Comparison of ENCODE assay signal across 28 mouse cellular contexts in the genomic region with DNA sequence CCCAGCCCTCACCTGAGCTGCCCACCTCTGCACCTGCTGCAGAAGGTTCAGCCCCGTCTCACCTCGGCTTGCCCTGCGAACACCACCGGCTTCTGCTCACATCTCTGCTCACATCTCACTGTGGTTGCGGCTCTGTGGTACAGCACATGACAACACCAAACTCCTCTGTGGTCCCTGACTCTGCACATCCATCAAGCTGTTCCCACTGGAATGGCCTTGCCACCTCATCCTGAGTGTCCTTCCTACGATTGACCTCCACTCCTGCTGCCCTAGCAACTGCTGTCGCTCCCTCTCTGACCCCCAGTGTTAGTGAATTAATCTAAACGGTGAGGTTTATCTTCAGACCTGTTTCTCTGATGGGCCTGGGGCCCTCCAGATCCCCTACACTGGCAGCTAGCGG. TPM values are rescaled to one million over a fixed set of nuclear protein-coding genes. Genes with fewer than 3 reads are reported as not detected.
"Had no signal": no experiment of that assay in that cellular context is flagged by ENCODE, and none has a peak within 500 bp of the region (broad histone marks: within the 10 kb centered on the region; RNA-seq: fewer than 3 reads in every experiment).

No protein-coding gene starts in this region.

- H3K27ac ChIP-seq: gastrocnemius, adult 2 months; hindbrain, embryonic 10.5 days; hindbrain, embryonic 12.5 days; hindbrain, embryonic 14.5 days; intestine, embryonic 15.5 days; layer of hippocampus, adult 2 months; limb, embryonic 10.5 days; limb, embryonic 12.5 days; liver, embryonic 13.5 days; liver, embryonic 15.5 days had no signal

- ATAC-seq: hindbrain, embryonic 16.5 days; inflammation-experienced regulatory T-cells, adult 6 months; intestine, embryonic 15.5 days; intestine, postnatal 0 days had no signal

- DNase-seq: gastrocnemius, adult 2 months; gastrocnemius, postnatal 10 days; gastrocnemius, postnatal 25 days; heart, adult 18-20 months; heart, postnatal 10 days; heart, postnatal 4 days; kidney, adult 18-20 months; kidney, adult 8-10 months; kidney, postnatal 10 days; kidney, postnatal 25 days; kidney, postnatal 4 days; layer of hippocampus, postnatal 36 days; liver; liver, embryonic 13.5 days had no signal

- H3K4me1 ChIP-seq: liver, embryonic 13.5 days; liver, embryonic 15.5 days had no signal

- H3K9me3 ChIP-seq: heart, embryonic 10.5 days; heart, embryonic 12.5 days; hindbrain, embryonic 10.5 days; hindbrain, embryonic 12.5 days; intestine, embryonic 15.5 days; limb, embryonic 10.5 days; limb, embryonic 12.5 days; liver, embryonic 13.5 days; liver, embryonic 15.5 days had no signal

- H3K4me3 ChIP-seq: gastrocnemius, adult 2 months; heart, embryonic 10.5 days; heart, embryonic 12.5 days; hindbrain, embryonic 10.5 days; hindbrain, embryonic 12.5 days; intestine, embryonic 15.5 days; layer of hippocampus, adult 2 months; limb, embryonic 10.5 days; limb, embryonic 12.5 days; liver, embryonic 13.5 days; liver, embryonic 15.5 days had no signal

- H3K36me3 ChIP-seq: heart, embryonic 10.5 days; heart, embryonic 12.5 days; hindbrain, embryonic 10.5 days; hindbrain, embryonic 12.5 days; intestine, embryonic 15.5 days; limb, embryonic 10.5 days; limb, embryonic 12.5 days; liver, embryonic 13.5 days; liver, embryonic 15.5 days had no signal

RNA-seq across cellular contexts. Expression of gene Gsg1l, which starts 2.9 kb away (rescaled TPM):
- total RNA-seq: gastrocnemius, adult 2 months; granulocyte monocyte progenitor cell, adult 5-6 weeks had no signal
- polyA plus RNA-seq: inflammation-experienced regulatory T-cells, adult 6 months had no signal
